Mouse (Mus musculus): ENCODE results near the gene Nefh. TPM values are rescaled to one million over a fixed set of nuclear protein-coding genes. Genes with fewer than 3 reads are reported as not detected.

Gene Nefh
- polyA plus RNA-seq, 1 experiment from 2014 or later: 0.43 TPM

GRCm38 (mm10) chr11:4967549-4967948 lies 19.7 kb upstream of the Nefh start:
- H3K36me3 ChIP-seq (ENCODE audit: control insufficient read depth, insufficient read depth, low read length): no peaks in the 10 kb centered on the region
- H3K4me2 ChIP-seq: no peak overlapping the region
- no peaks in the 10 kb centered on the region for H3K9me3 ChIP-seq (replicated peaks; ENCODE audit: control insufficient read depth, low read length)
- no peak overlapping the region for H3K9ac ChIP-seq (ENCODE audit: low read depth, low read length)
- no peak overlapping the region for H3K27ac ChIP-seq (ENCODE audit: low read depth, low read length)
- peaks cover 4% of the 10 kb centered on the region; the same call in 1 of the 2 replicates for H3K4me1 ChIP-seq (ENCODE audit: control insufficient read depth, insufficient read depth, low read length)
- 43% methylated on average over 2 of the region's 2 CpGs for WGBS (ENCODE audit: insufficient replicate concordance)
- H3K4me3 ChIP-seq (ENCODE audit: low read depth, low read length): no peak overlapping the region
- no peak for ATAC-seq (replicated peaks; ENCODE audit: insufficient number of reproducible peaks, low FRiP score, low TSS enrichment)
- 0 out of 2 replicates have a peak, but pooled peaks cover 2% of the 10 kb centered on the region for H3K27me3 ChIP-seq (ENCODE audit: control insufficient read depth, insufficient read depth, low read length)

DNA sequence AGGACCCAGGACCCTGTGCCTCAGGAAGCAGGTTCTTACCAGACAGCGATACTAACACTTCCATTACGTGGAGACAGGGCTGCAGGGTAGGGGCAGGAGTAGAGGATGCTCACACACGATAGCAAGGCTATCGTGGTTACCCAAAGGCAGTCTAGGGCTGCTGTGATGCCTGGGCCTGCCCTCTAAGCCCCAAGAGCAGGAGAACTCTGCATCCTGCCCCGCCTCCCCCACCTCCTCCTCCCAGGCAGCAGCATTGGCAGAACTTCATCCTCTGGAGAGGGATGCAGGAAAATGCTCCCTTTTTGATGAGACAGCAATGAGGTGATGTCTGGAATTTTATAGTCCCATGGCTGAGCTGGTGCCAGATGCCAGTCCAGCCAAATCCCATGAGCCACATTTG lies 19.0 kb upstream of the Nefh start:
- WGBS (ENCODE audit: insufficient replicate concordance): 66% methylated on average over 5 of the region's 5 CpGs
- H3K27ac ChIP-seq (ENCODE audit: low read depth, low read length): no peak overlapping the region
- peaks cover 4% of the 10 kb centered on the region; the same call in 1 of the 2 replicates for H3K4me1 ChIP-seq (ENCODE audit: control insufficient read depth, insufficient read depth, low read length)
- no peak overlapping the region for H3K9ac ChIP-seq (ENCODE audit: low read depth, low read length)
- H3K4me3 ChIP-seq (ENCODE audit: low read depth, low read length): no peak overlapping the region
- no peak overlapping the region for H3K4me2 ChIP-seq
- ATAC-seq (replicated peaks; ENCODE audit: insufficient number of reproducible peaks, low FRiP score, low TSS enrichment): no peak
- 0 out of 2 replicates have a peak, but pooled peaks cover 2% of the 10 kb centered on the region for H3K27me3 ChIP-seq (ENCODE audit: control insufficient read depth, insufficient read depth, low read length)
- H3K9me3 ChIP-seq (replicated peaks; ENCODE audit: control insufficient read depth, low read length): no peaks in the 10 kb centered on the region
- H3K36me3 ChIP-seq (ENCODE audit: control insufficient read depth, insufficient read depth, low read length): no peaks in the 10 kb centered on the region

- H3K36me3 ChIP-seq (ENCODE audit: control insufficient read depth, insufficient read depth, low read length): no peaks in the 10 kb centered on the region
- no peak overlapping the region for H3K4me3 ChIP-seq (ENCODE audit: low read depth, low read length)
- H3K27me3 ChIP-seq (ENCODE audit: control insufficient read depth, insufficient read depth, low read length): 0 out of 2 replicates have a peak, but pooled peaks cover 2% of the 10 kb centered on the region
- 83% methylated on average over 2 of the region's 2 CpGs for whole genome bisulfite sequencing (ENCODE audit: insufficient replicate concordance)
- no peaks in the 10 kb centered on the region for H3K9me3 ChIP-seq (replicated peaks; ENCODE audit: control insufficient read depth, low read length)
- no peak for ATAC-seq (replicated peaks; ENCODE audit: insufficient number of reproducible peaks, low FRiP score, low TSS enrichment)
- no peak overlapping the region for H3K27ac ChIP-seq (ENCODE audit: low read depth, low read length)
- H3K4me1 ChIP-seq (ENCODE audit: control insufficient read depth, insufficient read depth, low read length): peaks cover 4% of the 10 kb centered on the region; the same call in 1 of the 2 replicates
- H3K9ac ChIP-seq (ENCODE audit: low read depth, low read length): no peak overlapping the region
- H3K4me2 ChIP-seq: no peak overlapping the region
Observed at GRCm38 (mm10) chr11:4966325-4966724, 18.5 kb upstream of the Nefh start.

- H3K9me3 ChIP-seq (replicated peaks; ENCODE audit: control insufficient read depth, low read length): no peaks in the 10 kb centered on the region
- ATAC-seq (replicated peaks; ENCODE audit: insufficient number of reproducible peaks, low FRiP score, low TSS enrichment): no peak
- H3K27ac ChIP-seq (ENCODE audit: low read depth, low read length): no peak overlapping the region
- H3K9ac ChIP-seq (ENCODE audit: low read depth, low read length): no peak overlapping the region
- H3K4me3 ChIP-seq (ENCODE audit: low read depth, low read length): no peak overlapping the region
- H3K36me3 ChIP-seq (ENCODE audit: control insufficient read depth, insufficient read depth, low read length): no peaks in the 10 kb centered on the region
- H3K4me1 ChIP-seq (ENCODE audit: control insufficient read depth, insufficient read depth, low read length): peaks cover 4% of the 10 kb centered on the region; the same call in 1 of the 2 replicates
- H3K27me3 ChIP-seq (ENCODE audit: control insufficient read depth, insufficient read depth, low read length): 0 out of 2 replicates have a peak, but pooled peaks cover 2% of the 10 kb centered on the region
- WGBS (ENCODE audit: insufficient replicate concordance): 46% methylated on average over 6 of the region's 6 CpGs
- no peak overlapping the region for H3K4me2 ChIP-seq
Observed at GRCm38 (mm10) chr11:4963099-4963808, 15.4 kb upstream of the Nefh start.

- Histone ChIP-seq H3K4me3 (ENCODE audit: low read depth, low read length) (no peak overlapping the region), H3K27me3 (ENCODE audit: control insufficient read depth, insufficient read depth, low read length) (peaks cover 62% of the 10 kb centered on the region), H3K9ac (ENCODE audit: low read depth, low read length) (no peak overlapping the region), H3K4me2 (no peak overlapping the region), H3K9me3 (replicated peaks; ENCODE audit: control insufficient read depth, low read length) (no peaks in the 10 kb centered on the region), H3K4me1 (ENCODE audit: control insufficient read depth, insufficient read depth, low read length) (no peaks in the 10 kb centered on the region), H3K36me3 (ENCODE audit: control insufficient read depth, insufficient read depth, low read length) (no peaks in the 10 kb centered on the region), H3K27ac (ENCODE audit: low read depth, low read length) (no peak overlapping the region)
- under 1% methylated on average over 8 of the region's 8 CpGs for WGBS (ENCODE audit: insufficient replicate concordance)
- no peak for ATAC-seq (replicated peaks; ENCODE audit: insufficient number of reproducible peaks, low FRiP score, low TSS enrichment)
Observed at GRCm38 (mm10) chr11:4953918-4954317, 6.1 kb upstream of the Nefh start.

GRCm38 (mm10) chr11:4953401-4953800 lies 5.5 kb upstream of the Nefh start:
- H3K4me2 ChIP-seq: no peak overlapping the region
- H3K4me3 ChIP-seq (ENCODE audit: low read depth, low read length): no peak overlapping the region
- no peak overlapping the region for H3K27ac ChIP-seq (ENCODE audit: low read depth, low read length)
- no peaks in the 10 kb centered on the region for H3K9me3 ChIP-seq (replicated peaks; ENCODE audit: control insufficient read depth, low read length)
- WGBS (ENCODE audit: insufficient replicate concordance): 5% methylated on average over 6 of the region's 6 CpGs
- no peaks in the 10 kb centered on the region for H3K36me3 ChIP-seq (ENCODE audit: control insufficient read depth, insufficient read depth, low read length)
- no peaks in the 10 kb centered on the region for H3K4me1 ChIP-seq (ENCODE audit: control insufficient read depth, insufficient read depth, low read length)
- no peak overlapping the region for H3K9ac ChIP-seq (ENCODE audit: low read depth, low read length)
- no peak for ATAC-seq (replicated peaks; ENCODE audit: insufficient number of reproducible peaks, low FRiP score, low TSS enrichment)
- peaks cover 67% of the 10 kb centered on the region for H3K27me3 ChIP-seq (ENCODE audit: control insufficient read depth, insufficient read depth, low read length)

DNA sequence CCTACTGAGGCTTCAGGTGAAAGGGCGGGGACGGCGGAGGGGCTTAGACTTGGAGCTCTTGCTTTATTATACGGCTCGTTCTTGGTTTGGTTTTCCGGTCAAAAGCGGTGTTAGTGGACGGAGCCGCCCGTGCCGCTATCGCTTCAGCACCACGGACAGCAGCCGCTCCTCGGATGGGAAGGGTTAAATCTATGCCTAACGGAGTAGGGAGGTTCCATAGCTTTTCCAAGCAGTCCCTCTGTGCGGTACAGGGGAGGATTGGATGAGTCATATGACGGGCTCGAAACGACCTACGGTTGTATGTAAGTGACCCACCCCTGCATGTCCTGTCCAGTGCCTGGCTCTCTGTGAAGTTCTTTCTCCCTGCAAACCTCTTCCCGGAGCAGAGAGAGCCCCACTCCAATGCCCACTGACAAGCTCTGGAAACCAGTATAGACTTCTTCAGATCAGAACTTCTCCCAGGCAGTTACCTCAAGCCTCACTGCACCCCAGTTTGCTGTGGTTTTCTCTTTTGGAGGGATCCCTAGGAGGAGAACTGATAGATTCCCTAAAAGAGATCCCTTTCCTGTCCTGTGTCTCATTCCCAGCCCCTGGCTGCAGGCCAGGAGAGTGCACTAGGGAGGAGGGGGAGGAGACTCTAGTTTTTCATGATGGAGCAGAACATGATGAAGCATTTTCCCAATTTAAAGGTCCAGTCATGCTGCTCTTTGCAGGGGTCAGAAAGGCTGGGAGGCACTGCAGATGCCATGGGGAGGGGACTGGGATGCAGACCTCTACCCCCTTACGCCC lies 1.6 kb upstream of the Nefh start:
- no peaks in the 10 kb centered on the region for H3K36me3 ChIP-seq (ENCODE audit: control insufficient read depth, insufficient read depth, low read length)
- no peak overlapping the region for H3K4me3 ChIP-seq (ENCODE audit: low read depth, low read length)
- H3K9ac ChIP-seq (ENCODE audit: low read depth, low read length): no peak overlapping the region
- peaks cover 9% of the 10 kb centered on the region for H3K4me1 ChIP-seq (ENCODE audit: control insufficient read depth, insufficient read depth, low read length)
- no peak overlapping the region for H3K27ac ChIP-seq (ENCODE audit: low read depth, low read length)
- H3K9me3 ChIP-seq (replicated peaks; ENCODE audit: control insufficient read depth, low read length): no peaks in the 10 kb centered on the region
- peaks cover 92% of the 10 kb centered on the region for H3K27me3 ChIP-seq (ENCODE audit: control insufficient read depth, insufficient read depth, low read length)
- ATAC-seq (replicated peaks; ENCODE audit: insufficient number of reproducible peaks, low FRiP score, low TSS enrichment): no peak
- WGBS (ENCODE audit: insufficient replicate concordance): 6% methylated on average over 23 of the region's 23 CpGs
- H3K4me2 ChIP-seq: no peak overlapping the region

DNA sequence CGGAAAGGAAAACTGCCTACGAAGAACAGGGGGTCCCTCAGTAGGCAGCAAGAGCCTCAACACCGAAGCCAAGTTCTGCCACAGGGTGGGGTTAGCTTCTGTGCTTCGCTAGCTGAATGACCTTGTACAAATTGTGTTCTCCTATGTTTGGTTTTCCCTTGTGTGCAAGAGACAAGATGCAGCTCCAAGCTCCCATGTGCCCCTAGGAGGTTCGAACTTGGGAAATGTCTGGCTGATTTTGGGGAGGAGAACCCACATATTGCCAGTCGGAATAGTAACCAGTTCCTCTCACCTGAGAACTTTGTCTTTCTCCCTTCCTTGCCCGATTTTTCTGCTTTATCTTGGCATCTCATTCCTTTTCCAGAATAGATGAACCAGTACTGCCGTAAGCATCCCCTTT lies 928 bp upstream of the Nefh start:
- Histone ChIP-seq H3K36me3 (ENCODE audit: control insufficient read depth, insufficient read depth, low read length) (no peaks in the 10 kb centered on the region), H3K27ac (ENCODE audit: low read depth, low read length) (no peak overlapping the region), H3K4me1 (ENCODE audit: control insufficient read depth, insufficient read depth, low read length) (peaks cover 9% of the 10 kb centered on the region), H3K9ac (ENCODE audit: low read depth, low read length) (no peak overlapping the region), H3K27me3 (ENCODE audit: control insufficient read depth, insufficient read depth, low read length) (peaks cover 88% of the 10 kb centered on the region), H3K9me3 (replicated peaks; ENCODE audit: control insufficient read depth, low read length) (no peaks in the 10 kb centered on the region), H3K4me3 (ENCODE audit: low read depth, low read length) (no peak overlapping the region), H3K4me2 (no peak overlapping the region)
- WGBS (ENCODE audit: insufficient replicate concordance): 41% methylated on average over 8 of the region's 8 CpGs
- no peak for ATAC-seq (replicated peaks; ENCODE audit: insufficient number of reproducible peaks, low FRiP score, low TSS enrichment)
